Mouse (Mus musculus): Measurements from ENCODE around the gene Map1s. TPM values are rescaled to one million over a fixed set of nuclear protein-coding genes. Genes with fewer than 3 reads are reported as not detected.

Map1s gene
- polyA plus RNA-seq, 1 experiment from 2014 or later: 14.4 TPM

- H3K9ac ChIP-seq (ENCODE audit: low read depth, low read length): peak within 1 kb of the TSS; percentile 76
- H3K27ac ChIP-seq (ENCODE audit: low read length): peak within 1 kb of the TSS; percentile 64
- peak; percentile 87 for ATAC-seq (ENCODE audit: low read depth)
- H3K9me3 ChIP-seq (replicated peaks; ENCODE audit: control insufficient read depth, low read length): no peaks in the 10 kb centered on the region
- peak within 1 kb of the TSS; percentile 75 for H3K4me3 ChIP-seq (ENCODE audit: low read depth, low read length)
- no peaks in the 10 kb centered on the region for H3K27me3 ChIP-seq (ENCODE audit: control insufficient read depth, insufficient read depth, low read depth, low read length)
- under 1% methylated on average over 46 of the region's 46 CpGs for WGBS (ENCODE audit: insufficient replicate concordance)
- peak within 1 kb of the TSS; percentile 70 for H3K4me2 ChIP-seq (ENCODE audit: low read depth, low read length)
- H3K36me3 ChIP-seq (ENCODE audit: control insufficient read depth, insufficient read depth): no peaks in the 10 kb centered on the region
- peaks cover 33% of the 10 kb centered on the region for H3K4me1 ChIP-seq (ENCODE audit: control insufficient read depth, low read depth, low read length)
Measured at GRCm38 (mm10) chr8:70873364-70873985, 32.3 kb upstream of the Map1s start, which contains the start of gene Ccdc124. TSS of gene Ccdc124 (minus strand) at chr8:70873935.

- Histone ChIP-seq H3K9me3 (replicated peaks; ENCODE audit: control insufficient read depth, low read length) (no peaks in the 10 kb centered on the region), H3K9ac (ENCODE audit: low read depth, low read length) (no peak overlapping the region), H3K27ac (ENCODE audit: low read length) (no peak overlapping the region), H3K4me2 (ENCODE audit: low read depth, low read length) (no peak overlapping the region), H3K4me3 (ENCODE audit: low read depth, low read length) (no peak overlapping the region), H3K36me3 (ENCODE audit: control insufficient read depth, insufficient read depth) (no peaks in the 10 kb centered on the region), H3K4me1 (ENCODE audit: control insufficient read depth, low read depth, low read length) (peaks cover 23% of the 10 kb centered on the region), H3K27me3 (ENCODE audit: control insufficient read depth, insufficient read depth, low read depth, low read length) (peaks cover 2% of the 10 kb centered on the region; the same call in 1 of the 2 replicates)
- WGBS (ENCODE audit: insufficient replicate concordance): 77% methylated on average over 13 of the region's 13 CpGs
- ATAC-seq (ENCODE audit: low read depth): no peak
Measured at GRCm38 (mm10) chr8:70874441-70874840, 31.3 kb upstream of the Map1s start.

DNA sequence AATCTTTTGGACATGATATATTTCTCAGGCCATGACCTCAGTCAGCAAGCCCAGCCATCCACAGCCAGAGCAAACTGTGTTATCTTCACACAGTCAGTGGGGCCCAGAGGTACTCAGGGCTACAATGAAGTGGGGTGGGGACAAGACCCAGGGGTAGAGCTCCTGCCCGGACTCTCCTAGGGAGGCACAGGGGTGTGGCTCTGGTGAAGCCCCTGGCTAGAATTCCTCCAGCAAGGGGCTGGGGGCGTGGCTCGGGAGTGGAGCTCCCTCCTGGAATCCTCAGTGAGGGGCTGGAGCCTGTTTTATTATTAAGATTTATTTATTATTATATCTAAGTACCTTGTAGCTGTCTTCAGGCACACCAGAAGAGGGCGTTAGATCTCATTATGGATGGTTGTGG lies 29.4 kb upstream of the Map1s start:
- H3K4me2 ChIP-seq (ENCODE audit: low read depth, low read length): no peak overlapping the region
- no peak overlapping the region for H3K27ac ChIP-seq (ENCODE audit: low read length)
- peaks cover 16% of the 10 kb centered on the region for H3K4me1 ChIP-seq (ENCODE audit: control insufficient read depth, low read depth, low read length)
- H3K27me3 ChIP-seq (ENCODE audit: control insufficient read depth, insufficient read depth, low read depth, low read length): peaks cover 13% of the 10 kb centered on the region
- no peaks in the 10 kb centered on the region for H3K9me3 ChIP-seq (replicated peaks; ENCODE audit: control insufficient read depth, low read length)
- H3K36me3 ChIP-seq (ENCODE audit: control insufficient read depth, insufficient read depth): no peaks in the 10 kb centered on the region
- ATAC-seq (ENCODE audit: low read depth): no peak
- H3K9ac ChIP-seq (ENCODE audit: low read depth, low read length): no peak overlapping the region
- H3K4me3 ChIP-seq (ENCODE audit: low read depth, low read length): no peak overlapping the region
- 36% methylated on average over 4 of the region's 4 CpGs for WGBS (ENCODE audit: insufficient replicate concordance)

GRCm38 (mm10) chr8:70878178-70878577 lies 27.6 kb upstream of the Map1s start:
- 39% methylated on average over 2 of the region's 2 CpGs for WGBS (ENCODE audit: insufficient replicate concordance)
- Histone ChIP-seq H3K27ac (ENCODE audit: low read length) (no peak overlapping the region), H3K36me3 (ENCODE audit: control insufficient read depth, insufficient read depth) (no peaks in the 10 kb centered on the region), H3K4me1 (ENCODE audit: control insufficient read depth, low read depth, low read length) (peaks cover 8% of the 10 kb centered on the region), H3K27me3 (ENCODE audit: control insufficient read depth, insufficient read depth, low read depth, low read length) (peaks cover 13% of the 10 kb centered on the region), H3K4me2 (ENCODE audit: low read depth, low read length) (no peak overlapping the region), H3K9me3 (replicated peaks; ENCODE audit: control insufficient read depth, low read length) (no peaks in the 10 kb centered on the region), H3K4me3 (ENCODE audit: low read depth, low read length) (no peak overlapping the region), H3K9ac (ENCODE audit: low read depth, low read length) (no peak overlapping the region)
- no peak for ATAC-seq (ENCODE audit: low read depth)

DNA sequence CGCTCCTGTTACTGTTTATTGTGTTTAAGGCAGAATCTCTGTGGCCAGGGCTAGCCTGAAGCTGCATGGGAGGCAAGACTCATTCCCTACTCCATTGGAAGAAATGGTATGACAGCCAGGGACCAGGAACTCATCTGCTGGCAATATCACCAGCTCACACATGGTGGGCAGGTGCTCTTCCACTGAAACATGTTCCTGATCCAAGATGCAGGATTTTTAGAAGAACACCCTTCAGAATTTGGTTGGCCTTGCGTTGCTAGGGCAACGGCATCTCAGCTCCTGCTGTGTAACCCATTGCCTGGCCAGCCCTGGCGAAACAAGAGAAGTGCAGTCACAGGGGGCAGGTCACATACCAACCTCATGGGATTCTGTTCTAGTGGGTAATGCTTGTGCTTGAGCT lies 26.2 kb upstream of the Map1s start:
- Histone ChIP-seq H3K36me3 (ENCODE audit: control insufficient read depth, insufficient read depth) (no peaks in the 10 kb centered on the region), H3K4me1 (ENCODE audit: control insufficient read depth, low read depth, low read length) (peaks cover 4% of the 10 kb centered on the region), H3K27me3 (ENCODE audit: control insufficient read depth, insufficient read depth, low read depth, low read length) (peaks cover 13% of the 10 kb centered on the region), H3K9me3 (replicated peaks; ENCODE audit: control insufficient read depth, low read length) (no peaks in the 10 kb centered on the region), H3K27ac (ENCODE audit: low read length) (no peak overlapping the region), H3K9ac (ENCODE audit: low read depth, low read length) (no peak overlapping the region), H3K4me3 (ENCODE audit: low read depth, low read length) (no peak overlapping the region), H3K4me2 (ENCODE audit: low read depth, low read length) (no peak overlapping the region)
- ATAC-seq (ENCODE audit: low read depth): no peak
- 53% methylated on average over 4 of the region's 4 CpGs for WGBS (ENCODE audit: insufficient replicate concordance)

DNA sequence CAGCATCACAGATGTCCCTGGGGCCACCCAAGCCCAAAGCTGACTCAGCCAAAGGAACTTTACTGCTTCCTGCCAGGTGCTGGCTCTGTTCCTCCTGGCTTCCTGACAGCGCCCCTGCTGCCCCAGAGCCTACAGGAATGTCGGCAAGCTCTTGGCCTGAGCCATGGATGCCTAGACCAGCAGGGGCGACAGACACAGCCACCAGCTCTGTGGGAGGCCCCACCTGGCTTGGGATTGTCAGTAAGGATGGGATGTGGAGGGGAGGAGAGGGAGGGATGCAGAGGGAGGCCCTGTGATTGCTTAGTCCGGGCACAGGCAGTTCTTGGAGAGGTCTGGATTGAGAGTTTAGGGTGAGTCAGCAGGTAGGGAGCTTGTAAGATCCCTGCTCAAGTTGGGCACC lies 25.6 kb upstream of the Map1s start:
- ATAC-seq (ENCODE audit: low read depth): no peak
- WGBS (ENCODE audit: insufficient replicate concordance): 15% methylated on average over 4 of the region's 4 CpGs

GRCm38 (mm10) chr8:70880546-70880945 lies 25.2 kb upstream of the Map1s start:
- Histone ChIP-seq H3K36me3 (ENCODE audit: control insufficient read depth, insufficient read depth) (no peaks in the 10 kb centered on the region), H3K4me1 (ENCODE audit: control insufficient read depth, low read depth, low read length) (peaks cover 4% of the 10 kb centered on the region), H3K4me2 (ENCODE audit: low read depth, low read length) (no peak overlapping the region), H3K27ac (ENCODE audit: low read length) (no peak overlapping the region), H3K27me3 (ENCODE audit: control insufficient read depth, insufficient read depth, low read depth, low read length) (peaks cover 13% of the 10 kb centered on the region), H3K9ac (ENCODE audit: low read depth, low read length) (no peak overlapping the region), H3K4me3 (ENCODE audit: low read depth, low read length) (no peak overlapping the region), H3K9me3 (replicated peaks; ENCODE audit: control insufficient read depth, low read length) (no peaks in the 10 kb centered on the region)
- 32% methylated on average over 11 of the region's 11 CpGs for WGBS (ENCODE audit: insufficient replicate concordance)
- ATAC-seq (ENCODE audit: low read depth): no peak

More for the DNA sequence above, 25.6 kb upstream of the Map1s start:
- peaks cover 13% of the 10 kb centered on the region for H3K27me3 ChIP-seq (ENCODE audit: control insufficient read depth, insufficient read depth, low read depth, low read length)
- no peak overlapping the region for H3K27ac ChIP-seq (ENCODE audit: low read length)
- H3K9ac ChIP-seq (ENCODE audit: low read depth, low read length): no peak overlapping the region
- no peaks in the 10 kb centered on the region for H3K36me3 ChIP-seq (ENCODE audit: control insufficient read depth, insufficient read depth)
- H3K4me2 ChIP-seq (ENCODE audit: low read depth, low read length): no peak overlapping the region
- H3K4me3 ChIP-seq (ENCODE audit: low read depth, low read length): no peak overlapping the region
- H3K9me3 ChIP-seq (replicated peaks; ENCODE audit: control insufficient read depth, low read length): no peaks in the 10 kb centered on the region
- peaks cover 4% of the 10 kb centered on the region for H3K4me1 ChIP-seq (ENCODE audit: control insufficient read depth, low read depth, low read length)

DNA sequence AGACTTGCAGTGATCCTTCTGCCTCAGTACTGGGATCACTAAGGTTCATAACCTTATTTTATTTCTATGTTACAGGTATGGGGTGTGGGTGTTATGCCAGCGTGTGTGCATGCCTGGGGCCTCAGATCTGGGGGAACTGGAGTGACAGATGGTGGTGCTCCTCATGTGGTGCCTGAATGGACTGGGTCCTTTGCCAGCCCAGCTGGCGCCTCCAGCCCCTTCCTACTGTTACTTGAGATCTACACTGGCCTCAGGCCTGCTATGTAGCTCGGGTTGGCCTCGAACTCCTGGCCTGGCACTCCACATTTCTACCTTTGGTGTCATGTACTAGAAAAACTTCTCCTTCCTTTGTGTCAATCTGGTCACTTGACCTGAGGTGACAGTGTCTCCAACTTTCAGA lies 21.5 kb upstream of the Map1s start:
- H3K9ac ChIP-seq (ENCODE audit: low read depth, low read length): no peak overlapping the region
- WGBS (ENCODE audit: insufficient replicate concordance): 59% methylated on average over 4 of the region's 4 CpGs
- H3K36me3 ChIP-seq (ENCODE audit: control insufficient read depth, insufficient read depth): no peaks in the 10 kb centered on the region
- peaks cover 27% of the 10 kb centered on the region for H3K27me3 ChIP-seq (ENCODE audit: control insufficient read depth, insufficient read depth, low read depth, low read length)
- no peak for ATAC-seq (ENCODE audit: low read depth)
- no peak overlapping the region for H3K4me3 ChIP-seq (ENCODE audit: low read depth, low read length)
- H3K4me2 ChIP-seq (ENCODE audit: low read depth, low read length): no peak overlapping the region
- no peak overlapping the region for H3K27ac ChIP-seq (ENCODE audit: low read length)
- no peaks in the 10 kb centered on the region for H3K9me3 ChIP-seq (replicated peaks; ENCODE audit: control insufficient read depth, low read length)
- H3K4me1 ChIP-seq (ENCODE audit: control insufficient read depth, low read depth, low read length): peaks cover 5% of the 10 kb centered on the region

DNA sequence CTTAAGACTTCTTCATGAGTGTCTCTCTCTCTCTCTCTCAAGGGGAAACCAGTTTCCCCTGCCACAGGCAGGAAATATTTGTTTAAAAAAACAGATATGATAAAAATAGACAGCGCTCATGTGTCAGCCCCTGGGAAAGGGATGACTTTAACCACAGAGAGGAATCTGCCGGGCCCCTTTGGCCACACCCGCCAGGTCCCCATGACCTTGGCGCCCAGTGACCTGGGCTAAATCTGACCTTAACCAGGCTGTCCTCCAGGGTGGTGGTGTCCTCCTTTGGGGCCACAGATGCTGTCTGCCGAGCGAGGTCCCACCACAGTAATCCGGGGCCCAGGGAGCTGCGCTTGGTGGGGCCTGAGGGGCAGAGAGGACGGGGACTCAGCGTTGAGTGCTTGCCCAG lies 21.0 kb upstream of the Map1s start:
- Histone ChIP-seq H3K9ac (ENCODE audit: low read depth, low read length) (no peak overlapping the region), H3K27ac (ENCODE audit: low read length) (no peak overlapping the region), H3K36me3 (ENCODE audit: control insufficient read depth, insufficient read depth) (no peaks in the 10 kb centered on the region), H3K9me3 (replicated peaks; ENCODE audit: control insufficient read depth, low read length) (no peaks in the 10 kb centered on the region), H3K4me1 (ENCODE audit: control insufficient read depth, low read depth, low read length) (peaks cover 5% of the 10 kb centered on the region), H3K4me2 (ENCODE audit: low read depth, low read length) (no peak overlapping the region), H3K27me3 (ENCODE audit: control insufficient read depth, insufficient read depth, low read depth, low read length) (peaks cover 23% of the 10 kb centered on the region), H3K4me3 (ENCODE audit: low read depth, low read length) (no peak overlapping the region)
- no peak for ATAC-seq (ENCODE audit: low read depth)
- WGBS (ENCODE audit: insufficient replicate concordance): 46% methylated on average over 10 of the region's 10 CpGs
